Mouse (Mus musculus): ENCODE measurements around the gene Pyroxd2. TPM values are rescaled to one million over a fixed set of nuclear protein-coding genes. Genes with fewer than 3 reads are reported as not detected.

Gene Pyroxd2
- total RNA-seq, 2 experiments from 2014 or later: 5.0 to 5.5 TPM

DNA sequence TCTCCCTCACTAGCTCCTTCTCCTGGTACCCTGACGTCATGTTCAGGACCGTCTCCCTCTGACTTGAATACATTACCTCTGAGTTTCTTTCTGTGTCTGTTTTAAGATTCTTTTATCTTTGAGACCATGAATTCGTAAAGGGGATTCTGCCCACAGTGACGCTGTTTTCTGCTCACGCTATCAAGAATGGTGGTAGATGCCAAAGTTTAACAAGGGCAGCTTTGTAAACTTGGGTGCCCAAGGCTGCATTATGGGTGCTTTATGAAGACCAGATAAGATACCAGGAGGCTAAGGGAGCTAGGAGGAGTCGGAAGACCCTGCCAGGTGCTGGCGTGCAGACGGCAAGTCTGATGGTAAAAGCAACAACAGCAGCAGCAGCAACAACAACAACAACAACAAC, 5.9 kb downstream of the Pyroxd2 start:
- DNase-seq: no peak
- intact Hi-C loops (cut with DNase I): loop anchor here (10.0 kb wide), 2 partner anchors 232 to 432 kb away; partner anchors contain the start of gene R3hcc1l

- no peak for DNase-seq
- intact Hi-C loops (cut with DNase I): loop anchor here (2.0 to 10.0 kb wide), 4 partner anchors 91 to 431 kb away; partner anchors contain the start of gene R3hcc1l
Measured at GRCm38 (mm10) chr19:42745869-42746224, 6.7 kb downstream of the Pyroxd2 start.

DNA sequence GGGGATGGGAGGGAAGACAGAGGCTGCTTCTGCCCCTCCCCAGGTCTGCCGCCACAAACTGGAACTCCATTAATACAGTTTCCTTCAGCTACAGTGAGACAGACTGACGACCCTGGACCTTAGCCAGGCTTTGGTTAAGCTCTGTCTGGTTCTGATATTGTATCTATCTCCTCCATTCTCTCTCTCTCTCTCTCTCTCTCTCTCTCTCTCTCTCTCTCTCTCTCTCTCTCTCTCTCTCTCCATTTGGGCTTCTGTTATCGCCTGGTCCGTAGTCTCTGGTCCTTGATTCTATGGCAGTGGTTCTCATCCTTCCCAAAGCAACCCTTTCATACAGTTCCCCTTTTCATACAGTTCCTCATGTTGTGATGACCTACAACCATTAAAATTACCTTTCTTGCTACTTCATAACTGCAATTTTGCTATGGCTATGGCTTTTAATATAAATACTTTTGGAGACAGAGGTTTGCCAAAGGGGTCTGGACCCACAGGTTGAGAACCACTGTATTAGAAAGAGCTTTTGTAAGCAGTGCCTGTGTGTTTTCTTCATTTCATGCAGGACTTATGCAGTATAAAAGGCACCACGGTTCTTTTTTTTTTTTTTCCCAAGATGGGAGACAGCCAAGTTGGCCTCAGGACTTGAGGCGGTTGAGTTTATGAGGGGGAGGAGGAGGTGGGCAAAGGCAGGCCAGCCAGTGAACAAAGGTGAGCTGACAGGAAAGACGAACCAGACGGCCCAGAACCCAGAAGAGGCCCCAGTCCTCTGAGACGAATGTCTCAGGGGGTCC, 7.3 kb downstream of the Pyroxd2 start:
- DNase-seq: no peak
- intact Hi-C loops (cut with DNase I): loop anchor here (2.0 to 10.0 kb wide), 4 partner anchors 90 to 430 kb away; partner anchors contain the start of gene R3hcc1l

- DNase-seq: peak; percentile 57 to 73
Measured at GRCm38 (mm10) chr19:42744162-42744586, 8.4 kb downstream of the Pyroxd2 start.

GRCm38 (mm10) chr19:42743261-42743660, 9.3 kb downstream of the Pyroxd2 start:
- DNase-seq: no peak
- intact Hi-C loops (cut with DNase I): loop anchor here (10.0 kb wide), 2 partner anchors 228 to 428 kb away; partner anchors contain the start of gene R3hcc1l

More at GRCm38 (mm10) chr19:42744162-42744586, 8.4 kb downstream of the Pyroxd2 start:
- intact Hi-C loops (cut with DNase I): loop anchor here (2.0 to 10.0 kb wide), 4 partner anchors 89 to 429 kb away; partner anchors contain the start of gene R3hcc1l

DNA sequence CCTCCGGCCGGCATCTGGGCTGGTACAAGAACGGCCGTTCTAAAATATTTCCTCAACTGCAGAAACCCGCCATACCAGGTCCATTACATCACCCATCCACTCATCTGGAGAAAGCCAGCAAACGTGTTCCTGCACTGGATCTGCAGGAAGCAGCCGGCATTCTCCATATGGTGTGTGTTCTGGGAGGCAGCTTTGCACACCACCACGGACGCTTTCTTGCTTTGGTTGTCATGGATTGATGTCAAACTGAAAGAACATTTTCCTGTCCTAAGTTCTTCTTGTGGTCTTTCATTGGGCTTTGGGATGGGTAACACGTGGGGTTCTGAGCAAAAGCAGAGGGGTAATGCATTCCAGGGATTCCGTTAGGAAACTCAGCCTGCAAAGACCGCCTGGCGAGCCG, 10.7 kb downstream of the Pyroxd2 start:
- intact Hi-C loops (cut with DNase I): loop anchor here (10.0 kb wide), 2 partner anchors 227 to 427 kb away; partner anchors contain the start of gene R3hcc1l
- DNase-seq: no peak

GRCm38 (mm10) chr19:42740163-42740899, 12.2 kb downstream of the Pyroxd2 start:
- intact Hi-C loops (cut with DNase I): loop anchor here (10.0 kb wide), 2 partner anchors 226 to 426 kb away; partner anchors contain the start of gene R3hcc1l
- DNase-seq: no peak

GRCm38 (mm10) chr19:42739734-42740133, 12.8 kb downstream of the Pyroxd2 start:
- no peak for DNase-seq
- intact Hi-C loops (cut with DNase I): loop anchor here (10.0 kb wide), 2 partner anchors 225 to 425 kb away; partner anchors contain the start of gene R3hcc1l

- intact Hi-C loops (cut with DNase I): no loop called here
- DNase-seq: no peak
Measured at GRCm38 (mm10) chr19:42737753-42738152, 14.8 kb downstream of the Pyroxd2 start.

- intact Hi-C loops (cut with DNase I): no loop called here
- DNase-seq: no peak
Measured at GRCm38 (mm10) chr19:42734982-42735381, 17.6 kb downstream of the Pyroxd2 start.

GRCm38 (mm10) chr19:42727424-42727823, 25.2 kb downstream of the Pyroxd2 start:
- intact Hi-C loops (cut with DNase I): no loop called here
- DNase-seq: no peak

DNA sequence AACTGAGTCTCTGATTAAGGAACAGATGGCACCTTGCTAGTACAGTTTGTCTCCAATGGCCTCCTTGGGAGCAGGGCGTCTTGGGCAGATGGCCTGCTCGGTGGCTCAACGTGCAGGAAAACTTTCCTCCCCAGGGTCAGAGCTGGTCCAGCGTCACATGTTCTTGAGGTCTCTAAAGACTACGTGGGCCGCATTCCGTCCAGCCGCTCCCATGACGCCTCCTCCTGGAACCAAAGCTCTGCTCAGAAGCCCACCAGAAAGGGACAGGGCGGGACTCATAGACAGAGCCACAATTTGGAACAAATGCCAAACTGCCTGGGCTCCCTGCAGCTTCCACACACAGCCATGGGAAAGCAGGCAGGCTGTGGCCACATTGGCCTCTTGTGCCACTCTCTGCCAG, 25.8 kb downstream of the Pyroxd2 start:
- intact Hi-C loops (cut with DNase I): no loop called here
- DNase-seq: no peak

DNA sequence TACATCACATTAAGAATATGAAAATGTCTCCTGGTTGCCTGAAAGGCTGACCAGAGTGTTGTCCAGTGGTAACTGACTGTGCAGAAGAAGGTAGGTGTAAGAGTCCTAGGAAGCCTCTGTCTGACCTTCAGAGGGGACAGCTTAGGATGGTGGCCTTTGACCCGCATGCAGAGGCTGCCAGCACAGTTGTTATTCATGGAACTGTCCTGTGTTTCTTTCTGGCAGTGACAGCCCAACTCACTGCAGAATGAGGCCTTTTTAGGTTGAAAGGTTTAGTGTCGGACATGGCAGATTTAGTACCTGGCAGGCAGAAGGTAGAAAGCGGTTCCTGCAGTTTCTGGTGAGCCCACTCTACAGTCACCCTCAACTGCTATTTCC, 26.6 kb downstream of the Pyroxd2 start:
- no peak for DNase-seq
- intact Hi-C loops (cut with DNase I): no loop called here

DNA sequence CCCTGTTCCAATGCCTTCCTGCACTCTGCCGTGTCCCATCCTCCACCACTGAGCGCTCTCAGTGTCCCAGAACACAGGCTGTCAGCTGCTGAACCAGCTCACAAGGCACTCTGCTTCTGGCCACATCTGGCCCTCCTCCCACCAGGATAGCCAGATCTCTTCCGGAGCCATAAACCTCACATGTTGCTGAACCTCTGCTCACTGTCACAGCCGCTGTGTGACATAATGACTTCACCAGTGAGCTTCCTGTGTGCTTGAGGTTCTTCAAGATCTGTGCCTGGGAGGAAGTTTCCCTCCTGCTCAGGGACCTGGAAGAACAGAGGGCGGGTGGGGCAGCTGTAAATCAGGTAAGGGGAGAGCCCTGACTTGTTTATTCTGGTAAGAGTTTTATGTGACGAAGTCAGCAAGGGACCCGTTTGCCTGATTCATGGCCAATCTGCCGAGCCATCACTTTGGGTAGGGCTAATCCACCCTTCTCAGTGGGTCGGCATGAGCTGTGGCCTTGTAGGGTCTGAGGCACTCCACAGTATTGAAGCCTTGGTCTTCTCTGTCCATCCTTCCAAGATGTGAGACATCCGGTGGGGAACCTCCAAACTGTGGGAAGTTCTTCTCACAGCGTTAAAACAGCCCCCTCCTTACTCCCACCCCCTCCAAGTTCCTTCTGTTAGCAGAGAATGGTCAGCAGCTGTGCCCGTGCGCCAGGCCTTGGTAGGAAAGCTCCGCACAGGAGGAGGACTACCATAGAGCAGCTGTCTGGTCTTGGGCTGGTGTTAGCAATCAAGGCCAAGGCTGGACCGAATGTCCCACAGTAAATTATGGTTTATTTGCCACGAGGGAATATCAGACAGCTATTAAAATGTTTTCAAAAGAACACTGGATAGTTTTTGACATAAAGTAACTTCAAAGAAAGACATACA, 27.3 kb downstream of the Pyroxd2 start:
- intact Hi-C loops (cut with DNase I): no loop called here

GRCm38 (mm10) chr19:42723302-42723701, 29.3 kb downstream of the Pyroxd2 start:
- DNase-seq: no peak
- intact Hi-C loops (cut with DNase I): no loop called here

More for the DNA sequence above, 27.3 kb downstream of the Pyroxd2 start:
- DNase-seq: peak; percentile 28 to 32

DNA sequence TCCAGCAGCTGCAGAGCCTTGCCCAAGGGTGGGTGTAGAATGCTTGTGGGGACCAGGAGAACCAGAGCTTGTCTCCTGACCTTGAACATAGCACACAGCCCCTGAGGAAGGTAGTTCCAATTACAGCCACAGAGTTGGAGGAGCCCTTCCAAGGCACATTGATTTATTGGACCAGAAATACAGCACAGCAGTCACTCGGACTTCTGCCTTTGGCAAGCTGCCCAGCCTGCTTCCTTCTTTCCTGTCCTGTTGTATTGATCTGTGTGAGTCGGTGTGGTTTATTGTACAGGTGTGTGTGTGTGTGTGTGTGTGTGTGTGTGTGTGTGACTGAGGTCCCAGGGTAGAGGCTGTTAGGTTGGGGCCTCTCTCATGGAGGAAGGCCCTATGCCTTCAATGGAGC, 30.1 kb downstream of the Pyroxd2 start:
- DNase-seq: no peak
- intact Hi-C loops (cut with DNase I): no loop called here

DNA sequence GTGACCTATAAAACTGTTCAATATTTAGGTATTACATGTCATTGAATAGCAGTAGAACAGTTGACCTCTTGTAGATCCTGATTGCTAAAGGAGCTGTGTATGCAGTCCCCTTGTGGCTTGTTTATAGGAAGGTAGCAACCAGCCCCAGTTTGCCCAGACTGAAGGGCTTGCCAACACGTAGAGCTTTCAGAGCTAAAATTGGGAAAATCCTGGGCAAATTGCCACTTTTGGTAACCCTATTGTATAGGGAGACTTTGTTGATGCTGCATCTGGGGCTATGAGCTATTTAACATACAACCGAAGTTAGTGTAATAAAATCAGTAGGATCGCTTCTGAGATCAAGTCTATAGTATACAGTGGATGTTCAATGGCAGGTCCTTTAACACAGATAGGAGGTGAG, 34.5 kb downstream of the Pyroxd2 start:
- DNase-seq: no peak
- intact Hi-C loops (cut with DNase I): no loop called here

DNA sequence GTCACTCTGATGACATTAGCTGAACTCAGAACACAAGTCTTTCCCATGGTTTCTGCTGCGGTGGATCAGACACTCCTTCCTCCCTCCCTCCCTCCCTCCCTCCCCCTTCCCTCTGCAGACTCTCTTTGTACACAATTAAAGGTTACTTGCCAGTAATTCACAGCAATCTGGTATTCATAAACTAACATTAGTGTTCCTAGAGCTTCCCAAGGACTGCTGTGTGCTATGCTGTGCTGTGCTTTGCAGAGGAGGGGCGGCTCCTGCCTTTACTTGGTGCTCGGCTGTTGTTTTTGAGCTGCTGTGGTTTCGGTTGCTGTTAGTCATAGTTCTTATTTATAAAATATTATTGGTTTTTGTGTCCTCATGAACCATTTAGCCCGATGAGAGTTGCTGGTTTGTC, 34.9 kb downstream of the Pyroxd2 start:
- no peak for DNase-seq
- intact Hi-C loops (cut with DNase I): no loop called here

DNA sequence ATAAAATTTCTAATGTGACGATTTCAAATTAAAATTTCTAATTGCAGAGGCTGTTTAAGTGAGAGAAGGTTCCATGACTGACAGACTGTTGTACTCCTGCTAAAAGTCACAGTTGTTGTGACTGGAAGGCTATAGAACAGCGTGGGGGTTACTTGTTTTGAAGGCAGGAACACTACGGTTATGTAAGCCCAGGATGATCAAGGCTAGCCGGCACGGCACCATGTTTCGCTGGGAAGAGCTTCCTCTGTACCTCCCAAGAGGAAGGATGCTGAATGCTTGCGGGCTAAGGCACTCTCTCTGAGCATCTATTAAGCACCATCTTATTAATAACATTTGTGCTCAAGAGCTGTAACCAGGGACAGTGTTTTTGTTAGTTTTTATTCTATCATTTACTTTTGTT, 36.1 kb downstream of the Pyroxd2 start:
- DNase-seq: no peak
- intact Hi-C loops (cut with DNase I): no loop called here

DNA sequence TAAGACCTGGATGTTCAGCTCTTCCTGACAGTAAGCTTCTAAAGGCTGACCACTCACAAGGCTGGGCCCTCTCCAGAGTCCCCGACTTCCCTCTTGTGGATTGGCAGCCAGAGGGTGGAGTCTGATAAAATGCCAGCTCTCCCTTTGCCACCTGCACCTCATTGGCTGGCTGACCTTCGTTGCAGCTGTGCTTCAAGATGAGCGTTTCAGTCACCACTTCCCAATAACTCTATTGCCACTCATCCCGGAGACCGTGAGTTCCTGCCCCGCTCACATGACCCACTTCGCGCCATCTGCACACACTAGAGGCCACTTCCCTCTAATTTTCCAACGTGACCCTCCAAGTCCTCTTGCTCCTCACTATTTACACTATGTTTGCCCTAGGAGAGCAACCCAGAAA, 38.8 kb downstream of the Pyroxd2 start:
- intact Hi-C loops (cut with DNase I): no loop called here
- DNase-seq: no peak
